Mouse (Mus musculus) erythroblast, embryonic 14.5 days (primary cell): ENCODE data around the gene Isyna1.

Source experiments
- GATA1 ChIP-seq: IDR thresholded peaks from 2 replicates; pipeline ENCODE4 v1.6.1; 2012; ENCODE audit warnings: low read length, inconsistent platforms, mixed read lengths
- TAL1 ChIP-seq: IDR thresholded peaks from 3 replicates; pipeline ENCODE4 v1.6.1; 2012; ENCODE audit warnings: low read length, inconsistent platforms, mixed read lengths

DNA sequence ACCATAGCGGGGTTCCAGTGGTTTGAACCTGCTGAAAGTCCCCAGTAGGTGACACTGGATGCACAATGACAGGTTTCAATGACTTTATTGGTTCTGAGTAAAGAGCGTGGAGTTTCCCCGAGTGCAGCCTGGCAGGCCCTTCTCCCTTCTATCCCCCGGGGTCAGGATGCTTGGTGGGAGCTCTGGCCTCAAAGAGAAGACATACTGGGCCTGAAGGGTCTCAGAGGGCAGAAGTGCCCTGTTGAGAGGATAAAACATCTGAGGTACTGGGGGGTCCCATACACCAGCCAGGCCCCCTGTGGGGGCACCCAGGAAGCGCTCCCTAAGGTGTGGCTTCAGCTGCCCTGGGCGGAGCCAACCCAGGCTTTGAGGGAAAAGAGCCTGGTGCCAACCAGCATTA, 52.2 kb downstream of the Isyna1 start:
- TF ChIP-seq GATA1 (no peak), TAL1 (no peak)
